Mouse (Mus musculus) liver, postnatal 0 days (tissue): ENCODE data around the gene Olfml3. TPM values are rescaled to one million over a fixed set of nuclear protein-coding genes. Genes with fewer than 3 reads are reported as not detected.

Experiments used
- ATAC-seq: fragments of 200-750 bp; cut with Nextera tagmentation; 2 replicates; pipeline ENCODE4 v1.8.0; 2017; ENCODE audit warnings: mild to moderate bottlenecking, moderate library complexity
- DNase-seq: peaks from one replicate; pipeline ENCODE4 v3.0.0-alpha.2; 2016
- H3K27ac ChIP-seq: fragments of 300-500 bp; sonication (generic); 2 replicates; pipeline ENCODE4 v1.5.1; 2014; ENCODE audit warnings: antibody characterized with exemption, moderate library complexity, mild to moderate bottlenecking, low read depth
- H3K27me3 ChIP-seq: fragments of 300-500 bp; sonication (generic); 2 replicates; pipeline ENCODE4 v1.6.1; 2014; ENCODE audit warnings: low read length, control low read depth, mixed read lengths; ENCODE audit not compliant: insufficient read depth
- H3K36me3 ChIP-seq: fragments of 300-500 bp; sonication (generic); replicated peaks from 2 replicates; pipeline ENCODE4 v1.6.1; 2014; ENCODE audit warnings: mild to moderate bottlenecking, control low read depth, low read length, moderate library complexity, mixed read lengths; ENCODE audit not compliant: insufficient read depth
- H3K4me1 ChIP-seq: fragments of 300-500 bp; sonication (generic); 2 replicates; pipeline ENCODE4 v1.6.1; 2014; ENCODE audit warnings: antibody characterized with exemption, mild to moderate bottlenecking, control low read depth; ENCODE audit not compliant: insufficient read depth
- H3K4me2 ChIP-seq: fragments of 300-500 bp; sonication (generic); 2 replicates; pipeline ENCODE4 v1.6.1; 2014; ENCODE audit warnings: low read depth, mild to moderate bottlenecking, low read length, moderate library complexity, mixed read lengths
- H3K4me3 ChIP-seq: fragments of 300-500 bp; sonication (generic); 2 replicates; pipeline ENCODE4 v1.5.1; 2014; ENCODE audit warnings: low read depth, low read length
- H3K9ac ChIP-seq: fragments of 300-500 bp; sonication (generic); replicated peaks from 2 replicates; pipeline ENCODE4 v1.6.1; 2014; ENCODE audit warnings: mild to moderate bottlenecking, moderate library complexity
- H3K9me3 ChIP-seq: fragments of 300-500 bp; sonication (generic); 2 replicates; pipeline ENCODE4 v1.6.1; 2016; ENCODE audit warnings: mild to moderate bottlenecking, control low read depth, low read length, mixed read lengths
- CTCF ChIP-seq: sonication (generic); IDR thresholded peaks from 2 replicates; pipeline ENCODE4 v1.5.1; 2016; ENCODE audit warnings: antibody characterized with exemption, low read depth
- EP300 ChIP-seq: IDR thresholded peaks from 2 replicates; pipeline ENCODE4 v1.6.1; 2016; ENCODE audit warnings: antibody characterized with exemption, low read depth, mild to moderate bottlenecking
- WGBS: fragments of 180-500 bp; shearing (Covaris S2); extraction: QIAGEN DNeasy Blood & Tissue Kit; methylation state at CpG from one replicate; pipeline ENCODE4 v1.1.7; 2014; ENCODE audit not compliant: insufficient replicate concordance; 5-methylcytosine and 5-hydroxymethylcytosine counted together
- polyA plus RNA-seq: library from polyadenylated mRNA; unstranded; fragments of >200 nt; fragmentation: Nextera tagmentation; extraction: Ambion mirVana; gene quantifications from 2 replicates; pipeline ENCODE4 v1.2.1, GENCODE M21; 2015

Olfml3 gene
- polyA plus RNA-seq, 1 experiment from 2014 or later, result 2.6 TPM

DNA sequence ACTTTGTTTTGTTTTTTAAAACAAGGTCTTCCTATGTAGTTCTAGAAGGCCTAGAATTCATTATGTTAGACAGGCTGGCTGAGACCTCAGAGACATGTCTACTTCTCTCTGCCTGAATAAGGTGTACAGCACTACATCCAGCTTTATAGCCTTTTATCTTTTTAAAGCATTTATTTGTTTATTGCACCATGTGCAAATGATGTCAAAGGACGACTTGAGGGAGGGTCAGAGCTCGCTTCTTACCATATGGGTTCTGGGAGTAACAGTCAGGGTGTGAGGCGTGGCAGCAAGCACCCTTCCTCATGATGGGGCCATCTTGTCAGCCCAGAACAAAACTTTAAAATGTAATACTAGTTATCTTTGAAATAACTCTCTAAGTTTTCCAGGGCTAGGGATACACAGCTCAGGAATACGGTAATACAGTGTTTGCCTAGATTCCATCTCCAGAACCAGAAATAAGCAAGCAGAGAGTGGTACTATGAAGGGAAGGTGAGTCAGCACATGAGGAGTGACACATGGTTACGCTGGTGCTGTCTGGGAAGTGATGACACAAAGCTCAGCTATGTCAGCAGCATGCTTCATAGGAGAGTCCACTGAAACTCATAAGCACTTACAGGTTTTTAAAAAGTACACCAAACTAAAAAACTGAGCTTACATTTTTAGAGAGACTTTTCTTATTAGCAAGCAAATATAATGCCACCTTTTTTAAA lies 21.6 kb upstream of the Olfml3 start:
- H3K36me3 ChIP-seq, result peaks cover 83% of the 10 kb centered on the region

DNA sequence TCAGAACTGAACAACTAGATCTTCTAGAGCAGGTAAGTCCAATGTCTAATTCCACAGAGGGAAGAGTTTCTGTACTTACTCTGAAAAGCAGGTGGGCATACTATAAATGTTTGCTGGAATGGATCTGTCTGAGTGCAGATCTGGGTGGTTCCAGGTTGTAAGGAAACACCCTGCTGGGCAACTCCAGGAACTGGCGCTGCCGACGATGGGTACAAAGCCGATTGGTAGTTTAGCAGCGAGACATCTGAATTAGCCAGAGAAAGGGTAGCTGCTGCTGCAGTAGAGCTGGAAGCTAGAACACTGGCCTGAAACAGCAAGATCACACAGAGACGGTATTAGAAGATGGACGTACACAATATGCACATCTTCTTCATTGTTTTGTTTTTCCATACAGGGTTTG lies 20.7 kb upstream of the Olfml3 start:
- WGBS, result 92% methylated on average over 7 of the region's 7 CpGs
- Histone ChIP-seq H3K27ac (no peak overlapping the region), H3K36me3 (peaks cover 83% of the 10 kb centered on the region), H3K9me3 (no peaks in the 10 kb centered on the region), H3K4me2 (no peak overlapping the region), H3K4me1 (no peaks in the 10 kb centered on the region), H3K27me3 (no peaks in the 10 kb centered on the region), H3K9ac (no peak overlapping the region), H3K4me3 (no peak overlapping the region)
- TF ChIP-seq EP300 (no peak), CTCF (no peak)
- DNase-seq, result no peak
- ATAC-seq, result no peak

More for the DNA sequence above, 21.6 kb upstream of the Olfml3 start:
- Histone ChIP-seq H3K4me2 (no peak overlapping the region), H3K4me1 (no peaks in the 10 kb centered on the region), H3K9ac (no peak overlapping the region), H3K4me3 (no peak overlapping the region), H3K9me3 (no peaks in the 10 kb centered on the region), H3K27ac (no peak overlapping the region), H3K27me3 (no peaks in the 10 kb centered on the region)
- WGBS, result 82% methylated on average over 5 of the region's 5 CpGs
- ATAC-seq (no peak), DNase-seq (no peak)
- TF ChIP-seq EP300 (no peak), CTCF (no peak)

DNA sequence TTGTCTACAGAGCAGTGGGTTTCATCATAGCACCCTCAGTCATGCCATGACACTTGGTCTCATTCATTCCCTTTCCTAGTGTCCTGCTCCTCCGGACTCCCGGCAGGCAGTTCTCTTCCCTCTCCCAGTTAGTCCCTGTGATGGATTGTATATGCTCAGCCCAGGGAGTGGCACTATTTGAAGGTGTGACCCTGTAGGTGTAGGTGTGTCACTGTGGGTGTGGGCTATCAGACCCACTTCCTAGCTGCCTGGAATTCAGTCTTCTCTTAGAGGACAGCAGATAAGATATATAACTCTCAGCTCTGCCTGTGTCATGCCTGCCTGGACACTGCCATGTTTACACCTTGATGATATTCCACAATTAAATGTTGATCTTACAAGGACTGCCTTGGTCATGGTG lies 19.1 kb upstream of the Olfml3 start:
- Histone ChIP-seq H3K4me3 (no peak overlapping the region), H3K27me3 (no peaks in the 10 kb centered on the region), H3K9ac (no peak overlapping the region), H3K36me3 (peaks cover 83% of the 10 kb centered on the region), H3K4me1 (no peaks in the 10 kb centered on the region), H3K9me3 (no peaks in the 10 kb centered on the region), H3K4me2 (no peak overlapping the region), H3K27ac (no peak overlapping the region)
- DNase-seq (no peak), ATAC-seq (no peak)
- WGBS, result 96% methylated on average over 2 of the region's 2 CpGs
- TF ChIP-seq CTCF (no peak), EP300 (no peak)

DNA sequence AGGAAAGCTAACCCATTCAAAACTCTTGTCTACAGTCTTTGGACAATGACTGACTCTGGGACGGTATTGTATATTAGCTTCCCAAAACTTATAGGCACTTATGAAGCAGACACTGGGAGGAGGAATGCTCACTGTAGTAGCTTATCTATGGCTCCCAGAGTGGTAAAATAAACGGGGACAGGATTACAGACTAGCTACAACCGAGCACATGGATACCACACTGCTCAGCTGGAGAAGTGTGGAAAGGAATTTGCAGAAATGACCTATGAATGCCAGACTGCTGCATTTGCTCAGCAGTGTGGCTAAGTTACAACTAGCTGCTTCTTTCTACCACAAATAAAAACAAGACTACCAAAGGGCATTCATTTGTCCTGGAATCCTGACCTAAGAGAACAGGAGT lies 17.6 kb upstream of the Olfml3 start:
- H3K9me3 ChIP-seq, result no peaks in the 10 kb centered on the region
- no peaks in the 10 kb centered on the region for H3K27me3 ChIP-seq
- no peak for DNase-seq
- H3K36me3 ChIP-seq, result peaks cover 86% of the 10 kb centered on the region
- TF ChIP-seq CTCF, result no peak
- TF ChIP-seq EP300, result no peak
- no peaks in the 10 kb centered on the region for H3K4me1 ChIP-seq
- ATAC-seq, result no peak
- H3K27ac ChIP-seq, result no peak overlapping the region
- no peak overlapping the region for H3K4me3 ChIP-seq
- no peak overlapping the region for H3K9ac ChIP-seq
- 63% methylated on average over 3 of the region's 3 CpGs for WGBS
- no peak overlapping the region for H3K4me2 ChIP-seq

DNA sequence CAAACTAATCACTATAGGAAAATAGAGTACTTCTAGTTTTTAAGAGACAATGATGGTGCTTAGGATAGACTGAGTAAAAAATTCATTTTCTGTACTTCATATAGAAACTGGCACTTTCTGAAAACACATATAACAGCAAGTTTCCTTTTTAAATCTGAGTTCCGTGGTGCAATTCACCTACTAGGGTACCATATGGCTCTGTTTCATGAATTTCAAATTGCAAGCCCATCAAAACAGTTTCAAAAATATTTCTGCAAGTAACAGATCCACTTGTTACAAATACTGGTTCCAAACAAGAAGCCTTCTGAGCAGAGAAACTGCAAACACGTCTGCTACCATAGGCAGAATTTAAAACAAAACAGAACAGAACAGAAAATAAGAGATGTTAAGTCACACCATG lies 13.8 kb upstream of the Olfml3 start:
- DNase-seq (no peak), ATAC-seq (no peak)
- TF ChIP-seq EP300 (no peak), CTCF (no peak)
- H3K4me3 ChIP-seq, result no peak overlapping the region
- H3K9me3 ChIP-seq, result no peaks in the 10 kb centered on the region
- H3K27ac ChIP-seq, result no peak overlapping the region
- H3K9ac ChIP-seq, result no peak overlapping the region
- H3K27me3 ChIP-seq, result no peaks in the 10 kb centered on the region
- H3K4me1 ChIP-seq, result no peaks in the 10 kb centered on the region
- WGBS, result 87% methylated on average over 2 of the region's 2 CpGs
- H3K36me3 ChIP-seq, result peaks cover 88% of the 10 kb centered on the region
- H3K4me2 ChIP-seq, result no peak overlapping the region

DNA sequence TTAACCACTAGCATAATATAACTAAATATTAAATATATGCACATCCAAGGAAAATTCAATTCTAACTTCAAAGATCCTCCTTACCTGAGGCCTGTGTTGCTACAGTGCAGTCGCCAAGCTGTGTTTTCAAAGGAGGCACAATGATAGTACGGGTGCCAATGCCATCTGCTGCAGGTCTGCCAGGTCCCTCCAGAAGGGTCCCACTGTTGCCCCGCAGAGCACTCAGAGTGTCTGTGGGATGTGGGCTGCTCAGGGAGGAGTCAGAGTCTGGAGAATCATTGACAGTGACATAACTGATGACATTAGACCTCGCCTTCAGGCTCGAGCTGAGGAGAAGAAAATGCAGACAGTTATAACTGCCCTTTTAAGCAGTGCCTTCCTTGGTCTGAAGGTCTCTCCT lies 8.9 kb upstream of the Olfml3 start:
- H3K9ac ChIP-seq, result no peak overlapping the region
- no peak overlapping the region for H3K4me2 ChIP-seq
- no peaks in the 10 kb centered on the region for H3K4me1 ChIP-seq
- 88% methylated on average over 5 of the region's 5 CpGs for WGBS
- no peaks in the 10 kb centered on the region for H3K27me3 ChIP-seq
- DNase-seq, result no peak
- H3K36me3 ChIP-seq, result peaks cover 89% of the 10 kb centered on the region
- no peak for TF ChIP-seq EP300
- TF ChIP-seq CTCF, result no peak
- H3K27ac ChIP-seq, result no peak overlapping the region
- no peak overlapping the region for H3K4me3 ChIP-seq
- ATAC-seq, result no peak
- no peaks in the 10 kb centered on the region for H3K9me3 ChIP-seq
